Mouse (Mus musculus) forebrain, embryonic 10.5 days (tissue): Measurements from ENCODE around the gene Spdl1. TPM values are rescaled to one million over a fixed set of nuclear protein-coding genes. Genes with fewer than 3 reads are reported as not detected.
"Not testable (repeated sequence)": the region's sequence is repeated elsewhere in the genome, so short reads cannot be mapped to it uniquely, and the experiment has no call there.

Experiments used
- DNase-seq: peaks from one replicate; pipeline ENCODE4 v3.0.0-alpha.2; 2017; ENCODE audit warnings: low spot score; ENCODE audit errors: extremely low spot score
- H3K27ac ChIP-seq: fragments of 300-500 bp; sonication (generic); 2 replicates; pipeline ENCODE4 v1.5.1; 2016; ENCODE audit warnings: mild to moderate bottlenecking
- H3K27me3 ChIP-seq: fragments of 300-500 bp; sonication (generic); 2 replicates; pipeline ENCODE4 v1.6.1; 2016; ENCODE audit warnings: mild to moderate bottlenecking; ENCODE audit not compliant: poor library complexity, severe bottlenecking
- H3K36me3 ChIP-seq: fragments of 300-500 bp; sonication (generic); replicated peaks from 2 replicates; pipeline ENCODE4 v1.6.1; 2016; ENCODE audit warnings: mild to moderate bottlenecking, moderate library complexity
- H3K4me1 ChIP-seq: fragments of 300-500 bp; sonication (generic); 2 replicates; pipeline ENCODE4 v1.6.1; 2016
- H3K4me3 ChIP-seq: fragments of 300-500 bp; sonication (generic); 2 replicates; pipeline ENCODE4 v1.5.1; 2016; ENCODE audit warnings: mild to moderate bottlenecking, moderate library complexity
- H3K9me3 ChIP-seq: fragments of 300-500 bp; sonication (generic); 2 replicates; pipeline ENCODE4 v1.6.1; 2016; ENCODE audit warnings: mild to moderate bottlenecking, moderate library complexity
- WGBS: fragments of 180-500 bp; shearing (Covaris S2); methylation state at CpG from one replicate; pipeline ENCODE4 v1.1.7; 2016; 5-methylcytosine and 5-hydroxymethylcytosine counted together
- polyA plus RNA-seq: library from polyadenylated mRNA; unstranded; fragments of >200 nt; fragmentation: Nextera tagmentation; extraction: Ambion mirVana; gene quantifications from 2 replicates; pipeline ENCODE4 v1.2.1, GENCODE M21; 2016

Gene Spdl1
- polyA plus RNA-seq, 1 experiment from 2014 or later: 31.6 TPM

- H3K27ac ChIP-seq: no peak overlapping the region
- DNase-seq: no peak
- no peaks in the 10 kb centered on the region for H3K36me3 ChIP-seq
- 32% methylated on average over 5 of the region's 5 CpGs for WGBS
- no peaks in the 10 kb centered on the region for H3K9me3 ChIP-seq
- H3K27me3 ChIP-seq: peaks cover 48% of the 10 kb centered on the region
- H3K4me3 ChIP-seq: no peak overlapping the region
- no peaks in the 10 kb centered on the region for H3K4me1 ChIP-seq
Measured at GRCm38 (mm10) chr11:34843517-34843916, 10.1 kb upstream of the Spdl1 start.

- Histone ChIP-seq H3K4me1 (no peaks in the 10 kb centered on the region), H3K27me3 (peaks cover 43% of the 10 kb centered on the region), H3K4me3 (no peak overlapping the region), H3K36me3 (no peaks in the 10 kb centered on the region), H3K9me3 (no peaks in the 10 kb centered on the region), H3K27ac (no peak overlapping the region)
- DNase-seq: no peak
- 53% methylated on average over 5 of the region's 5 CpGs for WGBS
Measured at GRCm38 (mm10) chr11:34840283-34840682, 6.8 kb upstream of the Spdl1 start.

GRCm38 (mm10) chr11:34839051-34839450, 5.6 kb upstream of the Spdl1 start:
- no peak overlapping the region for H3K27ac ChIP-seq
- H3K27me3 ChIP-seq: peaks cover 32% of the 10 kb centered on the region
- no peaks in the 10 kb centered on the region for H3K9me3 ChIP-seq
- no peak for DNase-seq
- H3K36me3 ChIP-seq: no peaks in the 10 kb centered on the region
- H3K4me1 ChIP-seq: peaks cover 5% of the 10 kb centered on the region
- H3K4me3 ChIP-seq: no peak overlapping the region
- 69% methylated on average over 4 of the region's 4 CpGs for WGBS

GRCm38 (mm10) chr11:34836272-34836671, 2.8 kb upstream of the Spdl1 start:
- peaks cover 10% of the 10 kb centered on the region; the same call in 1 of the 2 replicates for H3K27me3 ChIP-seq
- peaks cover 22% of the 10 kb centered on the region for H3K4me1 ChIP-seq
- H3K27ac ChIP-seq: no peak overlapping the region
- H3K4me3 ChIP-seq: no peak overlapping the region
- no peak for DNase-seq
- 56% methylated on average over 2 of the region's 2 CpGs for WGBS
- H3K9me3 ChIP-seq: no peaks in the 10 kb centered on the region
- peaks cover under 1% of the 10 kb centered on the region; the same call in 1 of the 2 replicates for H3K36me3 ChIP-seq

GRCm38 (mm10) chr11:34832678-34833077, 763 bp downstream of the Spdl1 start:
- Histone ChIP-seq H3K9me3 (no peaks in the 10 kb centered on the region), H3K36me3 (peaks cover 36% of the 10 kb centered on the region), H3K4me1 (peaks cover 22% of the 10 kb centered on the region), H3K4me3 (peak overlapping the region; percentile 82), H3K27me3 (no peaks in the 10 kb centered on the region), H3K27ac (peak overlapping the region; percentile 93)
- no peak for DNase-seq
- 13% methylated on average over 5 of the region's 5 CpGs for WGBS

GRCm38 (mm10) chr11:34827803-34828202, 5.6 kb downstream of the Spdl1 start:
- no peaks in the 10 kb centered on the region for H3K27me3 ChIP-seq
- no peak overlapping the region for H3K27ac ChIP-seq
- H3K36me3 ChIP-seq: peaks cover 79% of the 10 kb centered on the region
- H3K9me3 ChIP-seq: no peaks in the 10 kb centered on the region
- H3K4me3 ChIP-seq: no peak overlapping the region
- 90% methylated on average over 3 of the region's 3 CpGs for WGBS
- H3K4me1 ChIP-seq: peaks cover 14% of the 10 kb centered on the region
- no peak for DNase-seq

- no peaks in the 10 kb centered on the region for H3K9me3 ChIP-seq
- no peak overlapping the region for H3K27ac ChIP-seq
- H3K4me3 ChIP-seq: no peak overlapping the region
- peaks cover 6% of the 10 kb centered on the region for H3K4me1 ChIP-seq
- 91% methylated on average over 2 of the region's 2 CpGs for WGBS
- no peak for DNase-seq
- no peaks in the 10 kb centered on the region for H3K27me3 ChIP-seq
- peaks cover 88% of the 10 kb centered on the region for H3K36me3 ChIP-seq
Measured at GRCm38 (mm10) chr11:34826940-34827339, 6.5 kb downstream of the Spdl1 start.

- H3K4me3 ChIP-seq: no peak overlapping the region
- H3K27me3 ChIP-seq: no peaks in the 10 kb centered on the region
- peaks cover 94% of the 10 kb centered on the region for H3K36me3 ChIP-seq
- DNase-seq: no peak
- no peaks in the 10 kb centered on the region for H3K9me3 ChIP-seq
- WGBS: 92% methylated on average over 4 of the region's 4 CpGs
- no peaks in the 10 kb centered on the region for H3K4me1 ChIP-seq
- no peak overlapping the region for H3K27ac ChIP-seq
Measured at GRCm38 (mm10) chr11:34824791-34825190, 8.7 kb downstream of the Spdl1 start.

GRCm38 (mm10) chr11:34814767-34815166, 18.7 kb downstream of the Spdl1 start:
- Histone ChIP-seq H3K4me3 (no peak overlapping the region), H3K4me1 (no peaks in the 10 kb centered on the region), H3K27me3 (no peaks in the 10 kb centered on the region), H3K27ac (no peak overlapping the region), H3K9me3 (no peaks in the 10 kb centered on the region), H3K36me3 (peaks cover 91% of the 10 kb centered on the region)
- 22% methylated on average over 2 of the region's 2 CpGs for WGBS
- DNase-seq: no peak

- peaks cover 91% of the 10 kb centered on the region for H3K36me3 ChIP-seq
- no peaks in the 10 kb centered on the region for H3K4me1 ChIP-seq
- no peak overlapping the region for H3K27ac ChIP-seq
- WGBS: 91% methylated on average over 6 of the region's 6 CpGs
- H3K27me3 ChIP-seq: no peaks in the 10 kb centered on the region
- H3K4me3 ChIP-seq: no peak overlapping the region
- DNase-seq: no peak
- no peaks in the 10 kb centered on the region for H3K9me3 ChIP-seq
Measured at GRCm38 (mm10) chr11:34814319-34814718, 19.1 kb downstream of the Spdl1 start.

- peaks cover 22% of the 10 kb centered on the region for H3K36me3 ChIP-seq
- not testable (repeated sequence) for H3K27me3 ChIP-seq, H3K4me1 ChIP-seq, H3K9me3 ChIP-seq, H3K27ac ChIP-seq, H3K4me3 ChIP-seq, DNase-seq
- WGBS: 91% methylated on average over 4 of the region's 4 CpGs
Measured at GRCm38 (mm10) chr11:34805026-34805425, 28.4 kb downstream of the Spdl1 start.

GRCm38 (mm10) chr11:34798066-34798465, 35.4 kb downstream of the Spdl1 start:
- not testable (repeated sequence) for H3K36me3 ChIP-seq, H3K27me3 ChIP-seq, H3K9me3 ChIP-seq, H3K4me3 ChIP-seq, H3K27ac ChIP-seq, DNase-seq, H3K4me1 ChIP-seq
- WGBS: 64% methylated on average over 8 of the region's 8 CpGs

- no peak for DNase-seq
- 38% methylated on average over 4 of the region's 4 CpGs for WGBS
- H3K27ac ChIP-seq: no peak overlapping the region
- H3K27me3 ChIP-seq: no peaks in the 10 kb centered on the region
- H3K4me3 ChIP-seq: no peak overlapping the region
- no peaks in the 10 kb centered on the region for H3K36me3 ChIP-seq
- H3K9me3 ChIP-seq: no peaks in the 10 kb centered on the region
- H3K4me1 ChIP-seq: peaks cover 3% of the 10 kb centered on the region; the same call in 1 of the 2 replicates
Measured at GRCm38 (mm10) chr11:34796097-34796496, 37.3 kb downstream of the Spdl1 start.

- DNase-seq: no peak
- Histone ChIP-seq H3K9me3 (no peaks in the 10 kb centered on the region), H3K4me3 (no peak overlapping the region), H3K27me3 (no peaks in the 10 kb centered on the region), H3K27ac (no peak overlapping the region), H3K4me1 (no peaks in the 10 kb centered on the region), H3K36me3 (no peaks in the 10 kb centered on the region)
- 70% methylated on average over 8 of the region's 8 CpGs for whole genome bisulfite sequencing
Measured at GRCm38 (mm10) chr11:34791872-34792271, 41.6 kb downstream of the Spdl1 start.
